Mouse (Mus musculus) lung, postnatal 0 days (tissue): ENCODE data around the gene Barhl2.

ENCODE experiments used
- CTCF ChIP-seq: IDR thresholded peaks from 2 replicates; pipeline ENCODE4 v1.5.1; 2016; ENCODE audit warnings: antibody characterized with exemption, mild to moderate bottlenecking
- EP300 ChIP-seq: IDR thresholded peaks from 2 replicates; pipeline ENCODE4 v1.6.1; 2016; ENCODE audit warnings: antibody characterized with exemption, mild to moderate bottlenecking, control low read depth

DNA sequence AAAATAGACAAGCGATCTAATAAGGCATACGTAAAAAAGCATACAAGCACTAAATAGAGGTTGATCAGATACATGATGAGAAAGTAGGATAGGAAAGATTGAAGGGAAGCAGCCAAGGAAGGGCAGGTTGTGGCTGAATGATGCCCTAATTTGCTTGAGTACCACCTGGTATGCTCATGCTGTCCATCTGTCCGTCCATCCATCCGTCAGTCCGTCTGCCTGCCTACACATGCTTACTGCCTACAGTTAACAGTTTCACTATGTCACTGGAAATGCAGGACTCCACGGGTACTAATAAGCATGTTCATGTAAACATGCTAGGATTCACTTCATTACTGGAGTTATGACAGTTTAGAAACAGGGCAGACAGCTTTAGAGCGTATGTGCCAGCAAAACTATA lies 19.1 kb downstream of the Barhl2 start:
- no peak for TF ChIP-seq EP300
- TF ChIP-seq CTCF = no peak
